Mouse (Mus musculus) liver, embryonic 11.5 days (tissue): ENCODE results near the gene Pot1b. TPM values are rescaled to one million over a fixed set of nuclear protein-coding genes. Genes with fewer than 3 reads are reported as not detected.

Experiments
- ATAC-seq: fragments of 200-750 bp; cut with Nextera tagmentation; replicated peaks from 2 replicates; pipeline ENCODE4 v1.8.0; 2017; ENCODE audit warnings: moderate number of reproducible peaks, mild to moderate bottlenecking, moderate TSS enrichment, moderate library complexity; ENCODE audit not compliant: low FRiP score
- DNase-seq: peaks from one replicate; pipeline ENCODE4 v3.0.0-alpha.2; 2017; ENCODE audit warnings: low spot score
- H3K27ac ChIP-seq: fragments of 300-500 bp; sonication (generic); 2 replicates; pipeline ENCODE4 v1.5.1; 2014; ENCODE audit warnings: mild to moderate bottlenecking, low read depth, low read length, control low read depth
- H3K27me3 ChIP-seq: fragments of 300-500 bp; sonication (generic); replicated peaks from 2 replicates; pipeline ENCODE4 v1.6.1; 2014; ENCODE audit warnings: low read length, mixed read lengths; ENCODE audit not compliant: control insufficient read depth, insufficient read depth
- H3K36me3 ChIP-seq: fragments of 300-500 bp; sonication (generic); 2 replicates; pipeline ENCODE4 v1.6.1; 2014; ENCODE audit warnings: mild to moderate bottlenecking, low read length, moderate library complexity, mixed read lengths; ENCODE audit not compliant: control insufficient read depth, insufficient read depth
- H3K4me1 ChIP-seq: fragments of 300-500 bp; sonication (generic); replicated peaks from 2 replicates; pipeline ENCODE4 v1.6.1; 2014; ENCODE audit warnings: low read length, mixed read lengths; ENCODE audit not compliant: control insufficient read depth, insufficient read depth
- H3K4me2 ChIP-seq: fragments of 300-500 bp; sonication (generic); 2 replicates; pipeline ENCODE4 v1.6.1; 2014; ENCODE audit warnings: mild to moderate bottlenecking, control low read depth, moderate library complexity
- H3K4me3 ChIP-seq: fragments of 300-500 bp; sonication (generic); 2 replicates; pipeline ENCODE4 v1.5.1; 2014; ENCODE audit warnings: low read depth, low read length, control low read depth
- H3K9ac ChIP-seq: fragments of 300-500 bp; sonication (generic); 2 replicates; pipeline ENCODE4 v1.6.1; 2014; ENCODE audit warnings: low read depth, low read length, control low read depth
- H3K9me3 ChIP-seq: fragments of 300-500 bp; sonication (generic); 2 replicates; pipeline ENCODE4 v1.6.1; 2016; ENCODE audit warnings: low read length, inconsistent platforms, mixed read lengths; ENCODE audit not compliant: control insufficient read depth
- WGBS: fragments of 180-500 bp; shearing (Covaris S2); extraction: QIAGEN DNeasy Blood & Tissue Kit; methylation state at CpG from one replicate; pipeline ENCODE4 v1.1.7; 2014; 5-methylcytosine and 5-hydroxymethylcytosine counted together
- polyA plus RNA-seq: library from polyadenylated mRNA; unstranded; fragments of >200 nt; fragmentation: Nextera tagmentation; extraction: Ambion mirVana; gene quantifications from 2 replicates; pipeline ENCODE4 v1.2.1, GENCODE M21; 2014

Gene Pot1b
- polyA plus RNA-seq = 6.7 and 7.9 TPM in 2 replicates

DNA sequence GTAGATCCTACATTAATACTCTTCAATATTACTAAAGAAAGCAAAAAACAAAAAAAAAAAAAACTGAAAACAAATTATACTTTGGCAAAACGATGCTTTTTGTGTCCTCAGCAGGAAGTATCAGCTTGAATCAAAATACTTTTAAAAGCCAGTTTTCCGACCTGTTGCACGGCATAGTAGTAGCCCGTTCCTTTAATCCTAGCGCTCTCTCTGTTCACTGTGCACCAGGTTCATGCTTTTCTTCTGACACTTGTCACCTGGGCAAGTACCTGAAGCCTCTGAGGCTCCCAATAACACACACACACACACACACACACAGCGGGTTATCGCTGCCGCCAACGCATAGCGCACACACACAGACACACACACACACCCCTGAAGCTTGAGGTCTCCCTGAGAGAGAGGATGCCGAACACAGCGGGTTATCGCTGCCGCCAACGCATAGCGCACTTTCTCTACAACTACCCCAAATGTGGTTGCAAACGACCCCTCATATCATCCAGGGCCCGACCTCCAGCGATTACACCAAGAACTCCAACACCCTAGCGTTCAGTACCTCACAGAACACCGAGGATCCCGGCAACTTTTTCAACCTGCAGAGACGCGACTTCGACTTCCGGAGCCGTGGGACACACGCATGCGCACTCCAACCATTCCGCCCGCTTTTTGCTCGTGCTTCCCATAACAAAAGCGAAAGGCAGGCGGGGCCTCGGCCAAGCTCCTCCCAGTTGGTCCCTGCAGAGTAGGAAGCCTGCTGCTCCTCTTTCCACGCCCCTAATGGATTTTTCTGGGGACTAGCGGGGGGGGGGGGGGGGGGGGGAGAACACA is at the start of gene Pot1b:
Gene Pot1b (minus strand): TSS at position 645 of the 828 bp plus-strand sequence.
- ATAC-seq = peak; percentile 98
- H3K4me3 ChIP-seq = peak within 1 kb of the TSS; percentile 78
- DNase-seq = peak; percentile 96
- peak within 1 kb of the TSS; percentile 66 for H3K9ac ChIP-seq
- no peaks in the 10 kb centered on the region; the same call in 1 of the 2 replicates for H3K4me1 ChIP-seq
- H3K27ac ChIP-seq = peak within 1 kb of the TSS; percentile 54
- H3K27me3 ChIP-seq = no peaks in the 10 kb centered on the region
- H3K4me2 ChIP-seq = peak within 1 kb of the TSS; percentile 80
- no peaks in the 10 kb centered on the region for H3K9me3 ChIP-seq
- H3K36me3 ChIP-seq = 0 out of 2 replicates have a peak, but pooled peaks cover 2% of the 10 kb centered on the region
- WGBS = under 1% methylated on average over 37 of the region's 37 CpGs

DNA sequence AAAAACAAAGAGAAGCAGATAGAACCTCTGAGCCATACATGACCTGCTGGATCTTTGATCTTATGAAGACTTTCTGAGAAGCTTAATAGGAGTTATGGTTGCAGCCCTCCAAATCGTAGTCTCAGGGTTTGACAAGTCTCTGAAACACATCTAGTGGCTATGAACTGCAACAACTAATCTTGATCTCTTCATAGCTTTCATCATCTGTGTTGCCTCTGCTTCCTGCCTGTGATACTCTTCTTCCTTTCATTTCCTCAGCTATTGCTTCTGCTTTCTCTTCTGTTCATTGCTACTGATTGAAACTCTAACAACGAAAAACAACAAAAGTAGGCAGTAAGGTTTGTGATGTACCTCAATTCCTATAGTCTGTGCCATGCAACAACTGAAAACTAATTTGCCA is 38.7 kb upstream of the Pot1b start:
- Histone ChIP-seq H3K9ac (no peak overlapping the region), H3K4me2 (no peak overlapping the region), H3K27ac (no peak overlapping the region), H3K4me1 (no peaks in the 10 kb centered on the region), H3K27me3 (no peaks in the 10 kb centered on the region), H3K4me3 (no peak overlapping the region), H3K9me3 (no peaks in the 10 kb centered on the region), H3K36me3 (no peaks in the 10 kb centered on the region)
- DNase-seq (no peak), ATAC-seq (no peak)
- 68% methylated on average over 2 of the region's 2 CpGs for WGBS

DNA sequence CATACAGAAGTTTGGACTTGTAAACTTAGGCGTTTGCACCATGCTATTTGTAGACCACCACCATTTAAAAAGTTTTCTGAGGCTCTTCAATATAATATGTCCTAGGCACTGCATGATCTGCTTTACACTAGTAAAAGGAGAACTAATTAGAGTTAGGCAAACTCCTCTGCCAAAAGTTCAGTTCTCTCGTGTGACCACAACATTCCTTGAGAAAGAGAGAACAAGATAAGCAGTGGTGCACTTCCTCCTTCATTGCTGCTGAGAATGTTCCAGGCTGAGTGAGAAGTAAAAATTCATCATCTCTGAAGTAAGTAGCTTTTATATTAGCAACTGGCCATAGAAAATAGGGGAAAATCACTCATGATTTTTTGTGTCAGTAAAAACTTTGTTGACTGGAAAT is 37.4 kb upstream of the Pot1b start, which contains the start of gene Adgre4:
Gene Adgre4 (plus strand): TSS at position 199 of the 400 bp plus-strand sequence.
- Histone ChIP-seq H3K27ac (no peak within 1 kb of the TSS), H3K4me2 (no peak within 1 kb of the TSS), H3K36me3 (no peaks in the 10 kb centered on the region), H3K4me3 (no peak within 1 kb of the TSS), H3K9ac (no peak within 1 kb of the TSS), H3K4me1 (no peaks in the 10 kb centered on the region), H3K9me3 (no peaks in the 10 kb centered on the region), H3K27me3 (no peaks in the 10 kb centered on the region)
- WGBS = 21% methylated on average over 2 of the region's 2 CpGs
- no peak for DNase-seq
- ATAC-seq = no peak

DNA sequence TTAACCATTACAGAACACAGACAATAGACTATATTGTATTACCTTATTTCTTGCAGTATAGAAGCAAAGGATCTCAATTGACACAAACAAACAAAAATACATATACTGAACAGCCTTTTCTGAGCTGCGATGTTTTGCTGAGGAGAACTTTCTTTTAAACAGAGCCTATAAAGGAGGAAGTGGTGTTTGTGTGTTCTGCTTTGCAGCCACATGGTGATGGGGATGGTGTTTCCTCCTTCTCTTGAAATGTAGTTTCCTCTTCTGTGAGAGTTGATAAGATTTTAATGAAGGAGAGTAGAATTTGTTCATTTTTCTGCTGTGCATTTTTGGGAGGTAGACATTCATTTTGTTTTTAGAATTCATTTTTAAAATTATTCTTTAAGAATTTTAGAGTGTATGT is 24.2 kb upstream of the Pot1b start:
- Histone ChIP-seq H3K9ac (no peak overlapping the region), H3K4me3 (no peak overlapping the region), H3K27me3 (no peaks in the 10 kb centered on the region), H3K36me3 (no peaks in the 10 kb centered on the region), H3K4me1 (no peaks in the 10 kb centered on the region), H3K9me3 (no peaks in the 10 kb centered on the region), H3K27ac (no peak overlapping the region), H3K4me2 (no peak overlapping the region)
- DNase-seq (no peak), ATAC-seq (no peak)
- 31% methylated on average over 1 of the region's 1 CpGs for WGBS

DNA sequence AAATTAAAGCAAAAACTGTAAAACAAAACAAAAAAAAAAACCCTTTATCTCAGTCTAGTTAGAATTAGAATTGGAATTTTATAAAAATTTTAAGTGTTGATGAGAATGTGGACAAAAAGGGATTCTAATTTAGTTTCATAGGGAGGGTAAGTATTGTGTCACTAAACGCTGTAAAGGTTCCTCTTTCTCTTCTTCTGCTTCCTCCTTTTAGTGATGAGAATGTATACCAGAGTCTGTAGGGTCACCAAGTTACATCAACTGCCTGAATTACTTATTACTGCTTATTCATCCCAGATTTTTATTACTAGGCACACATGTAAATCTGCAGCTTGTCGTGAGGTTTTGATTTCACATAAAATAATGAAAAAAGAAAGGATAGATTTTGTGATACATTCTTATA is 13.8 kb upstream of the Pot1b start:
- no peak for ATAC-seq
- 43% methylated on average over 2 of the region's 2 CpGs for WGBS
- no peak for DNase-seq
- H3K4me2 ChIP-seq = no peak overlapping the region
- H3K27ac ChIP-seq = no peak overlapping the region
- H3K9me3 ChIP-seq = no peaks in the 10 kb centered on the region
- no peaks in the 10 kb centered on the region for H3K4me1 ChIP-seq
- H3K4me3 ChIP-seq = no peak overlapping the region
- H3K9ac ChIP-seq = no peak overlapping the region
- H3K36me3 ChIP-seq = no peaks in the 10 kb centered on the region
- H3K27me3 ChIP-seq = no peaks in the 10 kb centered on the region

DNA sequence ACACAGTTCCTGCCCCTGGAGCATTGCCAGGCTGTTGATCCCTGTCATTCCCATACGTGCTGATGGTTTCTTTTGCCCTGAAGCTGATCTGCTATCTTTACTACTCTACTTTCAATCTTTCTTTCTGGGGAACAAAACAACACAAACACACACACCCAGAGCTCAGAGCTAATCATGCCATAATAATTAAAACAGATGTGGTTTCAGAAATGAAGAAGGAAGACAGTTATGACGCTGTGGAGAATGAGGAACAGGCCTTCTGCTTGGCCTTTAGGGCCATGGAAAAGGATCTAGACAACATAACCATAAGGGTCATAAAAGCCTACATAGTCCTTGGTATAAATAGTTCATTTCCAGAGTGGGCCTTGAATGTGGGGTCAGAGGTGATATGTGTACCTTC is 9.8 kb upstream of the Pot1b start:
- Histone ChIP-seq H3K4me3 (no peak overlapping the region), H3K9me3 (no peaks in the 10 kb centered on the region), H3K27me3 (no peaks in the 10 kb centered on the region), H3K27ac (no peak overlapping the region), H3K36me3 (no peaks in the 10 kb centered on the region), H3K9ac (no peak overlapping the region), H3K4me1 (no peaks in the 10 kb centered on the region), H3K4me2 (no peak overlapping the region)
- DNase-seq = no peak
- no peak for ATAC-seq
- 74% methylated on average over 2 of the region's 2 CpGs for WGBS

DNA sequence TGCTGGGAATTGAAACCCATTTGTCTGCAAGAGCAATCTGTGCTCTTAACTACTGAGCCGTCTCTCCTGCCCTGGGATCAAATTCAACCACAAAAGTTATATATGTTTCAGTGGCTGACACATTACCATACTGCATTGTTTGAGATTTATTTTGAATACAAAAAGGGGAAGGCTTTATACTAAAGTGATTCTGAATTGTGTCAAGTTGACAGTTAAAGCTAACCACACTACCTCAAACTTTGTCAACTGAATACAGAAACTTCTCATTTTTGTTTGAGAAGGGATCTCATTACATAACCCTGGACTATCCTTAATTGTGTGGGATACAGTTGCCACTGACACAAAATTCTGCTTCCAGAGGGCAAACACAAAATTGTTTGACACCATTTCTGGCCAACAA is 8.8 kb upstream of the Pot1b start:
- Histone ChIP-seq H3K9me3 (no peaks in the 10 kb centered on the region), H3K4me1 (no peaks in the 10 kb centered on the region), H3K9ac (no peak overlapping the region), H3K36me3 (no peaks in the 10 kb centered on the region), H3K27me3 (no peaks in the 10 kb centered on the region), H3K4me2 (no peak overlapping the region), H3K27ac (no peak overlapping the region), H3K4me3 (no peak overlapping the region)
- DNase-seq (no peak), ATAC-seq (no peak)
- WGBS = 61% methylated on average over 1 of the region's 1 CpGs

DNA sequence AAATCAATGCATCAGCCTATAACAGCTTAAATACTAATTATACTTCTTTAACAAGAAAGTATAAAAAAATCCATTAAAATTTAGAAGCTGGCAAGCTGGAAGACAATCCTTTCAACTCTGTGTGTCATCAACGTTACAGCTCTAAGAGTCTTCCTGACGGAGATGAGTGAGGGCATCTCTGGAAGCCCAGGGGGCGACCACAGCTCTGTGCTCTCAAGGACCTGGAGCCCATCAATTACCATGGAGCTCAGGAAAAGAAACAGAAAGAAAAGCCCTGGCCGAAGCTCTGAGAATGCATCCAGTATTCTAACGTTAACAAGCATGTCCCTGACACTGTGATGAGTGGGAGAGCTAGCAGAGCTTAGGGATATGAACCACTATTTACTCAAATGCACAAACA is 9.6 kb downstream of the Pot1b start:
- 74% methylated on average over 5 of the region's 5 CpGs for WGBS
- no peak overlapping the region for H3K4me3 ChIP-seq
- no peaks in the 10 kb centered on the region for H3K4me1 ChIP-seq
- H3K4me2 ChIP-seq = no peak overlapping the region
- no peak overlapping the region for H3K9ac ChIP-seq
- DNase-seq = no peak
- no peaks in the 10 kb centered on the region for H3K36me3 ChIP-seq
- H3K9me3 ChIP-seq = no peaks in the 10 kb centered on the region
- H3K27me3 ChIP-seq = no peaks in the 10 kb centered on the region
- no peak; the same call in 1 of the 2 replicates for ATAC-seq
- no peak overlapping the region for H3K27ac ChIP-seq
